Mouse (Mus musculus) gastrocnemius, postnatal 10 days (tissue): ENCODE measurements around the gene Bach1. TPM values are rescaled to one million over a fixed set of nuclear protein-coding genes. Genes with fewer than 3 reads are reported as not detected.

Experiments used
- DNase-seq: peaks from one replicate; pipeline ENCODE4 v3.0.0; 2021; ENCODE audit warnings: mixed read lengths
- total RNA-seq, 2 experiments: library from RNA; stranded (reverse); gene quantifications; 2 replicates each; pipeline ENCODE4 v1.2.3; 2021

Bach1 gene
- total RNA-seq, 2 experiments from 2014 or later: 13.7 to 17.8 TPM

DNA sequence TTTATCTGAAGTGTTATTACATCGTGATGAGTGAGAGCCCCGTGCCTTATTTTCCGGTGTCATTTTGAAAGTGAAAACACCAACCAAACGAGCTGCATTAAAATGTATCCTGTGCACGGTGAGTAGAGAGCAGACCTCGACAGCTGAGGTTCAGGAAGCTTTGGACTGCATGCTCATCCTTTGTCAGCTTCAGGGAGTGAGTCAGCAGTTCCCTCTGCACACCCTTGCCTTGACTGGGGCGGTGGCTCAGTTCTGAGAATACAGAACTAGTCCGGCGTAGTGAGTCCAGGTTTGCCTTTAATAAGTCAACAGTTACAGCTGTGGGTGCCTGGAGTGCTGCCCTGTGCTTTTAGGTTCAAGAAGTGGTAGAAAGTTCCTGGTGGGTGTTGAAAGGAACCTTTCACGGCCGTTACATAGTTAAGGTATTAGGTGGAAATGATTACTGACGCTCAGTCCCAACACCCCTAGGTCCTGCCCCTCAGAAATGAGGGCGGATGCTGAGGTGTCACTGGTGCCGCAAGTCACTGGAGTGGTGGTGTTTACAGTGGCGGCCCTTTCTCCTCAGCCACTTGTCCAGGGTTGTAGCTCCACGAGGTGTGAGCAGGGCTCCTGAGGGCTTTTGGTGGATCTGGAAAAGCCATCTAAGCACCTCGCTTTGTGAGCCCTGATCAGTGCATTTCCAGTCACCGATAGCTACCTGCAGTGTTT, 14.4 kb downstream of the Bach1 start:
- no peak for DNase-seq

DNA sequence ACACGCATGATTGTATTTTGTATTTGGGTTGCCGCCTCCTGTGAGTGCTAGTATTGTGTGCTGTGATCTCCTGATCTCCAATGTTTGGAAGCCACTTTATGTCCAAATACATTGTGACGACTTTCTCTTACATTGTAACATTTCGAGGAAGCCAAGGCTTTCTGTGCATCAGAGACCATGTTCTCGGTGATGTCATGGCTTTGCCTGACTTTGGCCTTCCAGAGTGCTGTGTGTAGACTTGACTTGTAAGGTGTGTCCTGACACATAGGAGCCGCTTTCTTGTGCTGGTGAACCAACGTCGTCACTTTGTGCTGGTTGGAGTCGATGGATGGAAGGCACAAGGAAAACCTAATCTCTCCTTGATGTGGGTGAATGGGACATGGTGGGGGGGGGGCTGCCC, 15.8 kb downstream of the Bach1 start:
- no peak for DNase-seq

DNA sequence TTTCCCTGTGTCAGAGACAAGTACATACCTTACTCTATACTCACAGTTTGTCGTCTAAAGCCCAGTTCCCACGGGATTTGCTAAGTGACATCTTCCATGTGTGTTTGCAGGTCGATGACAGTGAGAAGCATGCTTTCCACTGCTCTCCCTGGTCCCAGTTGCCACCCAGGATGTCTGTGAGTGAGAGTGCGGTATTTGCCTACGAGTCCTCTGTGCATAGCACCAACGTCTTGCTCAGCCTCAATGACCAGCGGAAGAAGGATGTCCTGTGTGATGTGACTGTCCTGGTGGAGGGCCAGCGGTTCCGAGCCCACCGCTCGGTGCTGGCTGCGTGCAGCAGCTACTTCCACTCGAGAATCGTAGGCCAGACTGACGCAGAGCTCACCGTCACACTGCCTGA, 16.5 kb downstream of the Bach1 start:
- no peak for DNase-seq

DNA sequence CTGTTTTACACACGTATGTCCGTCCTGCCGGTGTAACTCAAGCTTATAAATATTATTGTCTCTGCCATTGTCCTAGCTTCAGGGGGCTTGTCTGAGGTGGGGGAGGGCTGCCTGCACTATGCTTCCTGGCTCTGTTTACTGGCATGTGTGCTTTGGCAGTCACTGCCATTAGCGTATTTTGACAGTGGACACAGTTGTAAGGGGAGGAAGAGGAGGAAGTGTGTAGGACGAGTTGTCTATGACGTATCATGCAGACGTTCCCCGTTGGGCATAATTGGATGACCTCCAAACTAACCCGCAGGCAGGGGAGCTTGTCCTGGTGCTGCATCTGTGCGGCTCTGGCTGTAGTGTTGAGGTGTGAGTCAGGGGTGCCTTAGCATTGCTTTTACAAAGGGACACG, 17.5 kb downstream of the Bach1 start:
- DNase-seq: no peak

DNA sequence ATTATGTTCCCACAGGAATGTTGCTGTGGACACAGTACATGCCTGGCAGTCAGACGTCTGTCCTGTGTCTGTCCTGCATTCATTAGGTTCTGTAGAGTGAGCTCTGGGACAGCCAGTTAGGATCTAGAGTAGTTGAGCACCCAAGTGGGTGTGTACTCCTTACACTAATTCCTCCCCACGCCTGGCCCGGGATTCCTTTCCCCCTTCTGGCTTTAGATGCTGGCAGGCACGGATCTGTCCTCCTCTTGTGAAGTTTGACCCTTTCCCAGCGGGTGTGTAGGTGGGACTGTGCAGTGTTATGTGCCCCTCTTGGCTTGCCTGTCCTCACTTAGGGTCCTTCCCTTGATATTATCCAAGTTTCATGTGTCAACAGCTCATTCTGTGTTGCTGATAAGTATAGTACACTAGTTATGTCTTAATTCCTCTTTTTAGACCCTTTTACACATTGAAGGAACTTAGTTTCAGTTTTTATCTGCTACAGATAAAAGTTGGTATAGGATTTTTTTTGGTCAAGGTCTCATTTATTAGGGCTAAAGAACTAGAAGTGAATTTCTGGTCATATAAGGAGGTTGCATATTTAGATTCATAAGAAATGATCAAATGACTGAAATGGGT, 18.4 kb downstream of the Bach1 start:
- no peak for DNase-seq

DNA sequence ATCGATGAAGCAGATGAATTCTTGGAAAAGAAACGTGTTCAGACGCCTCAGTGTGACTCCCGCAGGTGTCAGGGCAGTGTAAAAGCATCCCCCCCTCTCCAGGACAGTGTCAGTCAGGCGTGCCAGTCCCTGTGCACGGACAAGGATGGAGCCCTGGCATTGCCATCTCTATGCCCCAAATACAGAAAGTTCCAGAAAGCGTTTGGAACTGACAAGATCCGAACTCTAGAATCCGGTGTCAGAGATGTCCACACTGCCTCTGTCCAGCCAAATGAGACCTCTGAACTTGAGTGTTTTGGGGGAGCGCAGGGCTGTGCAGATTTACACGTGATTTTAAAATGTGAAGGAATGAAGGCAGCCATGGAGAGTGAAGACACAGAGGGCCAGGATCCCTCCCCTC, 20.3 kb downstream of the Bach1 start:
- no peak for DNase-seq

DNA sequence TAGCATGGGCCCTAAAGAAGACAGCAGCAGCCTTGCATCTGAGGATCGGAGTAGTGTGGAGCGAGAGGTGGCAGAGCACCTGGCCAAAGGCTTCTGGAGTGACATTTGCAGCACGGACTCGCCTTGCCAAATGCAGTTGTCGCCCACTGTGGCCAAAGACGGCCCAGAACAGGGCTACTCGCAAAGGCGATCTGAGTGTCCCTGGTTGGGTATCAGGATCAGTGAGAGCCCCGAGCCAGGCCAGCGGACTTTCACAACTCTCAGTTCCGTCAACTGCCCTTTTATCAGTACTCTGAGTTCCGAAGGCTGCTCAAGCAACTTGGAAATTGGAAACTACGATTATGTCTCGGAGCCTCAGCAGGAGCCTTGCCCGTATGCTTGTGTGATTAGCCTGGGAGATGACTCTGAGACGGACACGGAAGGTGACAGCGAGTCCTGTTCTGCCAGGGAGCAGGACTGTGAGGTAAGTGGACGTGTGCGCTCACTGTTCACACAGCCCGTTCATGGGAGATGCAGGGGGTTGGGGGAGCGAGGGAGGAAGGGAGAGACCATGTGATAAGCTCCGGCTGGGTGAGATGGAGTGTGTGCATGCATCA, 21.0 kb downstream of the Bach1 start:
- DNase-seq: no peak

DNA sequence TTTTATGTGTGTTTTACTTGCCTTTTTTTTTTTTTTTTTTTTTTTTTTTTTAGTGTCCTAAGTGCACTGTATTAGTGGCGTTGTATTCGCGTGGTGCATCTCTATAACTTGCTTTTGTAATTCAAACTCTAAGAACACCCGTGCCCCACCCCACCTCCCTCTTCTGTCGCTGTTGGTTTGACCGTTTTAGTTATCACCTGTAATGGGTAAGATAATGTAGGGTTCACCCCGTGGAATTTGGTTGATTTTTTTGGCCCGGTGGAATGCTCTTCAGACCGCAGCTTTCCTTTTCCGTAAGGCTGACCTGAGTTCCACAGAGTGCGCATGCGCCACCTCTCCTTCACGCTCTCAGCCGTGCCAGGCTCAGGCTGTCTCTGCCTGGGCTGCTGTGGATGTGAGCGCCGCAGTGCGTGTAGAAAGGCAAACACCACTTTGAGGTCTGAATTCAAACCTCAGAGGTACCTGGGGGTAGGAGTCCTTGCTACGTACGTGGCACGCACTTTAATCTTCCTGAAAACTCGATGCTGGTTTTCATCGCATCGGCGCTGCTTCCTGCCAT, 22.2 kb downstream of the Bach1 start:
- no peak for DNase-seq

DNA sequence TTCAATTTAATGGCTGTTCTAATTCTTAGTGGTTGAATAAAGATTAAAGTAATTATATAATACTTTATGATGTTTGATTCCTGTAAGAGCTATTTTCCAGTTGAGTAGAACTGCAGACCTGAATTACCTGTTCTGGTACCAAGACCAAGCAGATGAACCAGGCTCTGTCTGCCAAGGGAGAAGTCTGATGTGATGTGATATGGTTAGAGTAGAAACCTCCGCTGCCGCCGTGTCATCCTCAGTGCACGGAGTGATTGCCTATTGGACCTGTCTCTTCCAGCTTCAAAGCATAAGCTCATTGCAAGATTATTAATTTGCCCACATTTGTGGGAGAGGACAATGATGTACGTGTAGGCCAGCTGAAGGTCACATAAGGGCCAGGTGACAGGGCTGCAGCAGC, 24.1 kb downstream of the Bach1 start:
- no peak for DNase-seq

DNA sequence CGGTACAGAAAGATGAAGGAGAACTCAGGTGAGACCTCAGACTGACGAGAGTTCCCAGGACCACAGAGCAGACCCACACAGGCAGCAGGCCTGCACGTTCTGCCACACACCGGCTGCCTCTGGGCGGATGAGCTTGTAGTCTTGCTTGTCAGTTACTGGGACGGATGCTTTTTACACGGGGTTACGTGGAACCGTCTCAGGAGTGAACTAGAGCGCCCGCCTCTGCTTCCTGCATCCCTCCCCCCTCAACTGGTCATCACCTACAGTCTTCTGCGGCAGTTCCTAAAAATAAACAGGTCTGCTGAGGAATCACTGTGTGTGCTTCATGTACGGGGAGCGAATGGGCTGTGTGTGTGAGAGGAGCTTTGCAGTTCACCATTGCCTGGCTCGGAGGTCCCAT, 24.7 kb downstream of the Bach1 start:
- DNase-seq: no peak

DNA sequence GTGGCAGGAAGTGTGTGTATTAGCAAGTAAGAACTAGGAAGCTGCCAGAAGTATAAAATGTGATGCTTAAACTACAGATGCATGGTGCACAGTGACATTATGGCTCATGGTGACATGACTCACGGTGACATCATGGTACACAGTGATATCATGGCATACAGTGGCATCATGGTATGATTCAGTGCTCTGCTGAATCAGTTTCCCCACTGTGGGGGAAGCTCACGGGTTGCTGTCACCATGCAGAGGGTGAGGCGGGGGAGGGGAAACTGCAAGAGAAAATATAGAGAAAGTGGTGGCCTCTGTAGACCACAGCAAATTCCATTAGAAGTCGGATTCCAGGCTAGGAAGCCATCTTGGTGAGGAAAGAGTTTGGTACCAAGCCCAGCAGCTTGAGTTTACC, 26.1 kb downstream of the Bach1 start:
- no peak for DNase-seq

DNA sequence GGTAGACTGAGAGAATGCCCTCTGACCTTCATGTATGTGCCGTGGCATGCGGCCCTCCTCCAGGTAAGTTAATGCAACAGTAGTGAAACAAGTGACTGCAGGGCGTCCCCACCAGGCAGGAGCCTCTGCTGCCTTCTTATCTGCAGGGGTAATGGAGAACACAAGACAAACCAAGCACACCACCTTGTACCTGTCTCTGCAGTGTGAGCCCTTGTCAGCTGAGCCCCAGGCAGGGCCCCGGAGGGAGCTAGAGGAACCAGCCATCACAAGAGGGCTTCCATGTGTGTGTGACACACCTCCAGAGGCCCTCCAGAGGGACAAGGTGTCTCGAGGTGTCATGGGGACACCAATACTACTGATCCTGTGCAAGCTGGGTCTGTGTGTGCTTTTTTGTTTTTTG, 26.5 kb downstream of the Bach1 start:
- no peak for DNase-seq

DNA sequence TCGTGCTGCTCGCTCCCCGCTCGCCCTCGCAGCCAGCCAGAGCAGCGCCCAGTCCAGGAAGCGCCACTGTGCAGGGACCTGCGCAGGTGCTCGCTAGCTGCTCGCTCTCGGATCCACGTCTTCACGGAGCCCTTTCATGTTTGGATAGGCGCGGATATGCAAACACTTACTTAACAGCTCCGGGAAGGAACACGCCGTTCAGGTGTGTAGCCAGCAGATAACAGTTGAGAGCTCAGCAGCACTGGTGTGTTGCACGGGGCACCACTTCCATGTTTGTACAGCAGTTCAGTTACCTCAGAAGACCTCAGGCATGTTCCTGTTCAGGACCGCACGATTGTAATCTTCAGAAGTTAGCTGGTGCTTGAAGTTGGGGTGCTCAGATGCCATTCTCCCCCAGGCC, 27.2 kb downstream of the Bach1 start:
- DNase-seq: no peak

DNA sequence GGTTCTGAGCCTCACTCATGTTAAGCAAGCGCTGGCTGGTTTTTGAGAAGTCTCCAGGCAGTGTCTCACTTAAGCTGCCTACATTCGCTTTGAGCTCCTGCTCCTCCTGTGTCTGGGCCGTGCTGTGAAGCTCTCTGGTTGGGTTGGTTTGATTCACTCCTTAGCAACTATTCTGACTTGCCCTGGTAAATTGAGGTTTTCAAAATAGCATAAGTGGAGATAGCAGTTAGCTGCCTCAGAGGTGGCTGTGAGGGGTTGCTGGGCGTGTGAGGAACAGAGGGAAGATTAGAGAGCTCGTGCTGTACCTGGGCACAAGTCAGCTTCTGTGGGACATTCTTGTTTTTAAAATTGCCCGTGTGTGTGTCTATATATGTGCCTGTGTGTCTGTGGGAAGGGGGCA, 27.6 kb downstream of the Bach1 start:
- no peak for DNase-seq

DNA sequence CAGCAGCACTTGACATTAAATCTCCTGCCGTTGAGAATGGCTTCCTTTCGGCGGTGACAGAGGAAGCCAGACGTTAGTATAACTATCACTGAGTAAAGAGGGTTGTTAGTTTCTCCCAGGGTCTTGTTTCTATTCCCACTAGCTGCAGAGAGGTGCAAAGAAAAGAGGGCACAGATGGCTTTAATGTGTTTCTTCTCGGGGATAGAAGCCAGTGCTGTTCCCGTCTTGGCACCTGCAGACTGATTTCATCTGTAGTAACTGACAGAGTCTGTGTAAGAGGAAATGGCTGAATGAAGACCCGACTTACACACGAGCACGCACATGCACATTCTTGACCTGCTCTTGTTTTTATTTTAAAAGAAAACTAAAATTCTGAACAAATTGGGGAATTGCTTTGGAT, 28.5 kb downstream of the Bach1 start:
- no peak for DNase-seq

DNA sequence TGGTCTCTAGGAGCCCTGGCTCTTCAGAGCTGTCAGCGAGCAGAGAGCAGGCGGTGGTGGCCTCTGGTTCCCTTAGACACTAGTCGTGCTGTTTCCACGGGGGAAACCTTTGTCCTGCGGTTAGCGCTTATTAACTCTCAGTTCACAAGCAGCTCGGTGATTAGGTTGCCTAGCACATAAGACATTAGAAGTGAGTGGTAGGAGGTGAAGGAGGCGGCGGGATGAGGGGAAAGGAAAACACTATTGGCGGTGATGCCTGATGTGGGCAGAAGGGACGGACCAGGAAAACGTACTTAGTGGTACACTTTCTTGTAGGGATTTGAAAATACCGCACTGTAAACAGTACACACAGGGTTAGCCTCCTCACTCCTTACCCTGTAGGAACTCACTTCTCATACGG, 29.2 kb downstream of the Bach1 start:
- DNase-seq: no peak

DNA sequence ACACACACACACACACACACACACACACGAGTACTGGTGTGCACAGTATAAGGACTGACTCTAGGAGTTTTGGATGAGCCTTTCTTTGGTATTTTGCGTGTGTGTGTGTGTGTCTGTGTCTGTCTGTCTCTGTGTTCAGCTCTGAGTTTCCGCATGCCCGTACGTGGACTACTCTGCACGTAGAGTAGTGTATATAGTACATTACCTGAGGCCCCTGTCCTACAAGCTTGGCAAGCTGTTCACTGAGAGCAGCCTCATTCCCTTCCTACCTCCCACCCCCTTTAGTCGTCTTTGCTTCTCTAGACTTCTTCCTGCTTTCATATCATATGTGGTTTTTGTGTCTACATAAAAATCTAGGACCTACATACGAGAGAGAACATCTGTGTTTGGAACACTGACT, 30.0 kb downstream of the Bach1 start:
- DNase-seq: no peak

DNA sequence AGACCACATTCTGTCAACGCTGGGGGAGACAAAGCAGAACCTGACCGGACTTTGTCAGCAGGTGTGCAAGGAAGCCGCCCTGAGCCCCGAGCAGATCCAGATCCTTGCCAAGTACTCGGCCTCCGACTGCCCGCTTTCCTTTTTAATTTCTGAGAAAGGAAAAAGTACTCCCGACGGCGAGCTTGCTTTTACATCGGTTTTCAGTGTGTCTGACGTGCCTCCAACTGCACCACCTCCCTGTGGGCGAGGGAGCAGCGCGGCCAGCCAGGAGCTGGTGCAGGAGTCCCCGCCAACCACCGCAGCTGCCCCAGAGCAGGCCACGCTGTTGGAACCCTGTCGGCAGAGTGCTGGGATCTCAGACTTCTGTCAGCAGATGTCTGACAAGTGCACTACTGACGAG, 30.7 kb downstream of the Bach1 start:
- DNase-seq: no peak

DNA sequence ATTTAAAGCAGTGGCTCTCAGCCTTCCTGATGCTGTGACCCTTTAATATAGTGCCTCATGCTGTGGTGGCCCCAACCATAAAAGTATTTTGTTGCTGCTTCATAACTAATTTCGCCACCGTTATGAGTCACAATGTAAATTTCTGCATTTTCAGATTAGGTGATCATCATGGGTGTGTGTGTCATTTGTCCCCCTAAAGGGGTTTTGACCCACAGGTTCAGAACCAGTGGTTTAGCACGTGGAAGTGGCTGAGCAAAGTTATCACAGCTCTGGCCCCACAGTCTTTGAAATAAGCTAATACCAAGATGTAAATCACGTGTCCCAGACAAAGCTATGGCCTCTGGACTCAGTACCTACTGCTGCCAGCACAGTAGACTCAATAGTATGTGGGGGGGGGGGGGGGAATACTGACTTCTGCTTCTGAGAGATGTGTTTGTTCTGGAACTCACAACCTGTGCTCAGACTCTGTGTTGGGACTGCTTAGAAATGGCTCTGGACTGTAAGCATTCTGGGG, 36.2 kb downstream of the Bach1 start:
- no peak for DNase-seq

DNA sequence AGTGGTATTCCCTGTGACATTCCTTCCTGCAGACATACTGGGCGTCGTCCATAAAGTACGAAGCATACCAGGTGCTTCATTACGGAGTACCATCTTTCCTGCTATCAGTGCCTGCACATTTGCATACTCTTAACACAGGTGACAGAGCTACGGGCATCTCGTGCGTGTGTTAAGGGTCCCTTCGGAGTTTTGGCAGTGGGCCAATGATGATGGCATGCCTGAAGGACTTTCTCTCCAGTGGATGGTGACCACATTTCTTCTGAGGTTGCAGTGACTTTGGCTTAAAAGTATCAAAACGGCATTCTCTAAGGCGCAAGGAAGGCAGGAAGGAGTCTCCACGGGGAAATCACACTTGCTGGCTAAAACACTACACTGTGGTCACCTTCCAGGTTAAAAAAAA, 37.4 kb downstream of the Bach1 start:
- DNase-seq: no peak

DNA sequence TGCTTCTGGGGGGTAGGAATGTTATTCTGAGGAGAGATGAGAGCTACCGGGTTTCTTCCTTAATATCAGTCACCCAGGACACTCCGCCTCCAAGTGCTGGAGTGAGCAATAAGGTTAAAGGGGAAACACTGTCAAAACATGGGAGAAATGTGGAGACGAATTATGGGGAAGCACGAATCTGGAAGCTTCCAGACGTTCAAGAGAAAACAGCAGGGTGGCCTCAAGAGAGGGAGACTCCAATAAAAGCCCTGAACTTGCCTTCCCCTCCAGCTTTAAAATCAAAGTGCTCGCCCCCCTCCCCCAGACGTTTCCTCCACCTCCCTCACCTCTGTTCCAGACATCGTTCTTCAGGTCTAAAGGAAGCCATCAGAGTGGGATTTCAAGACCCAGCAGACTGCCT, 38.6 kb downstream of the Bach1 start:
- DNase-seq: no peak

DNA sequence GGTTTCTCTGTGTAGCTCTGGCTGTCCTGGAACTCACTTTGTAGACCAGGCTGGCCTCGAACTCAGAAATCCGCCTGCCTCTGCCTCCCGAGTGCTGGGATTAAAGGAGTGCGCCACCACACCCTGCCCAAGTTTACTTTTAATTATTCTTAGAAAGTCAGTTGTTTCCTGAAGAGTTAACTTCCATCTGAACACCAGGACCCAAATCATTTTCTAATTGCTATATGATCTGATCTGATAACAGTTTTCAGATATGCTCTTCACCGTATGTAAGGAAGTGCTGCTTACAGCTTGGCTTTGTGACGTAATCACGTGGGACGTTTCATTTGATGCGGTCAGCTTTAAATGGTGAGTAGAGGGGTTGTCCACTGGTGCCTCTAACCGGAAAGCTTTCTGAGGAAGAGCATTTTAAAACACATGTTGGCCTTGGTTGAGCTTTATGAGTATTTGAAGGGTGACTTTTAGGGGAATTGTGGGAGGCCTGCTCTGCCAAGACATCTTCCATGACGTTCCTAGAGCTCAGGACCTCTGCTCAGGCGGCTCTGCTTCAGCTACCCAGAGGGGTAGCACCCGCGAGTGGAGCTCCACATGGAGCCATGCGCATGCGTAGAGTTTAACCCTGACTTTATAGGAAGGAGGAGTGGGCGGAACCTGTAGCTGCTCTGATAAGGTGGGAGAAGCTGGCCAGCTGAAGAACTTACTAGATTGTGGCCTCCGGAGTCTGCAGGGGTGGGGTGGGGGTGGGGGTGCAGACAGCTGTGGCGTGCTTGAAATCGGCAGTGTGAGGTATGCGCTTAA, 39.3 kb downstream of the Bach1 start:
- no peak for DNase-seq
